Mouse (Mus musculus): Measurements from ENCODE around the gene Spon1. TPM values are rescaled to one million over a fixed set of nuclear protein-coding genes. Genes with fewer than 3 reads are reported as not detected.

Spon1 gene
- polyA plus RNA-seq, 1 experiment from 2014 or later = 64.3 TPM

DNA sequence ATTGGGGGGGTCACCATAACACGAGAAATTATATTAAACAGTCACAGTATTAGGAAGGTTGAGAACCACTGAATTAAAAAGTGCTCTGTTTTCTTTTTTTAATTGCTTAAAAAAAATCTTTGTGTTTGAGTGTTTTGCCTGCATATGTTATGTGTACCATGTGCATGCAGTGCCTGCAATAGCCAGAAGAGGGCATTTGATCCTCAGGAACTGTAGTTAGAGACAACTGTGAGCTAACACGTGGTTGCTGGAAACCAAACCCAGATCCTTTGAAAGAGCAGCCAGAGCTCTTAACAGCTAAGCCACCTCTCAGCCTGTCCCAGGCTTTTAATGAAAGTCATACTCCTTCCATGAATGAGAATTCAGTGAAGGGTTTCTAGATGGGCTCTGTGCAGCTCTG, 6.3 kb downstream of the Spon1 start:
- Histone ChIP-seq H3K4me1 (ENCODE audit: control insufficient read depth, insufficient read depth, low read depth, low read length) (no peaks in the 10 kb centered on the region), H3K9ac (ENCODE audit: low read depth, low read length) (no peak overlapping the region), H3K4me2 (ENCODE audit: low read length) (no peak overlapping the region), H3K4me3 (ENCODE audit: low read length) (no peak overlapping the region), H3K27me3 (replicated peaks; ENCODE audit: control insufficient read depth, insufficient read depth, low read length) (no peaks in the 10 kb centered on the region; the same call in 1 of the 2 replicates), H3K9me3 (ENCODE audit: control insufficient read depth, low read length) (peaks cover 2% of the 10 kb centered on the region), H3K27ac (ENCODE audit: low read depth, low read length) (no peak overlapping the region), H3K36me3 (ENCODE audit: control insufficient read depth, insufficient read depth, low read length) (no peaks in the 10 kb centered on the region)
- ATAC-seq = no peak
- 81% methylated on average over 2 of the region's 2 CpGs for WGBS

- peaks cover 2% of the 10 kb centered on the region for H3K9me3 ChIP-seq (ENCODE audit: control insufficient read depth, low read length)
- no peak for ATAC-seq
- H3K4me2 ChIP-seq (ENCODE audit: low read length) = no peak overlapping the region
Observed at GRCm38 (mm10) chr7:113773436-113773835, 7.6 kb downstream of the Spon1 start.

DNA sequence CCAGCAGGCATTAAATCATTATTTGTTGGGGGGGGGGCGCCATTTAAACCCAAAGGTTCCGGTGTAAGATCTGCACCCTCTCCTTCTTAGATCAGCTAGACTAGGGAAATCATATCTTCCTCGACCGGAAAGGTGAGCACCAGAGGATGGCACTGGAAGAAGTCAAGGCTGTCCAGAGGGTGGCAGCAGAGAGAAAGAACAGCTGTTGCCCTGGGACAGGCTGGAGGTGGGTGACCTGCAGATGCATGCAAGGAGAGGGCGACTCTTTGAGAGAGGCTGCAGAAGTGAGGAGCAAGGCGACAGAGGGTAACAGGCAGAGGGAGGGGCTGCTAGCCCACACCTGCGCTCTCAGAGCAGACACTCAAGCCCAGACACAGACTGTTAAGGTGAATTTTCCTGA, 8.2 kb downstream of the Spon1 start:
- 0 out of 2 replicates have a peak, but pooled peaks have one; percentile 37 for ATAC-seq
- no peak overlapping the region for H3K4me2 ChIP-seq (ENCODE audit: low read length)
- WGBS = 13% methylated on average over 7 of the region's 7 CpGs
- no peak overlapping the region for H3K27ac ChIP-seq (ENCODE audit: low read depth, low read length)
- H3K27me3 ChIP-seq (replicated peaks; ENCODE audit: control insufficient read depth, insufficient read depth, low read length) = no peaks in the 10 kb centered on the region
- H3K36me3 ChIP-seq (ENCODE audit: control insufficient read depth, insufficient read depth, low read length) = no peaks in the 10 kb centered on the region
- peaks cover 2% of the 10 kb centered on the region for H3K9me3 ChIP-seq (ENCODE audit: control insufficient read depth, low read length)
- H3K9ac ChIP-seq (ENCODE audit: low read depth, low read length) = no peak overlapping the region
- no peak overlapping the region for H3K4me3 ChIP-seq (ENCODE audit: low read length)
- no peaks in the 10 kb centered on the region for H3K4me1 ChIP-seq (ENCODE audit: control insufficient read depth, insufficient read depth, low read depth, low read length)

More at GRCm38 (mm10) chr7:113773436-113773835, 7.6 kb downstream of the Spon1 start:
- Histone ChIP-seq H3K27me3 (replicated peaks; ENCODE audit: control insufficient read depth, insufficient read depth, low read length) (no peaks in the 10 kb centered on the region), H3K4me3 (ENCODE audit: low read length) (no peak overlapping the region), H3K36me3 (ENCODE audit: control insufficient read depth, insufficient read depth, low read length) (no peaks in the 10 kb centered on the region), H3K9ac (ENCODE audit: low read depth, low read length) (no peak overlapping the region), H3K27ac (ENCODE audit: low read depth, low read length) (no peak overlapping the region), H3K4me1 (ENCODE audit: control insufficient read depth, insufficient read depth, low read depth, low read length) (no peaks in the 10 kb centered on the region)
- 56% methylated on average over 8 of the region's 8 CpGs for WGBS

DNA sequence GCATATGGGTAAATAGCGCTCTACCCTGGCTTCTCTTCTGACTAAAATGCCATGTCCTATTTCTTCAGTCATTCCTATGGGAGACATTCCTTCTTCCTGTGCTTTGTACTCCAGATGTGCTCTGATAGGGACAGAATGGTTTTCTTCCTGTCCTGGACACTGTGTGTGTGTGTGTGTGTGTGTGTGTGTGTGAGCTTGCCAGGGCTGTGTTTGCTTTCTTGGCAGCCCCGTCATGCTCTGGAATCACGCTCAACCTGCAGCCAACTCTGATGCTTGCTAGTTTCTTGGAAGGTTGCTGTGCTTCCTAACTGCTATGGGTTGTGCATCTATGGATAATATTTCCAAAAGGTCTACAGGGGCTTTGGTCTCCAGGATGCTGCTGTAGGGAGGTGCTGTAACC, 9.1 kb downstream of the Spon1 start:
- Histone ChIP-seq H3K27ac (ENCODE audit: low read depth, low read length) (no peak overlapping the region), H3K36me3 (ENCODE audit: control insufficient read depth, insufficient read depth, low read length) (no peaks in the 10 kb centered on the region), H3K4me1 (ENCODE audit: control insufficient read depth, insufficient read depth, low read depth, low read length) (no peaks in the 10 kb centered on the region), H3K9me3 (ENCODE audit: control insufficient read depth, low read length) (peaks cover 2% of the 10 kb centered on the region), H3K27me3 (replicated peaks; ENCODE audit: control insufficient read depth, insufficient read depth, low read length) (no peaks in the 10 kb centered on the region), H3K4me2 (ENCODE audit: low read length) (no peak overlapping the region), H3K4me3 (ENCODE audit: low read length) (no peak overlapping the region), H3K9ac (ENCODE audit: low read depth, low read length) (no peak overlapping the region)
- 75% methylated on average over 3 of the region's 3 CpGs for WGBS
- peak; percentile 17; the same call in 1 of the 2 replicates for ATAC-seq

DNA sequence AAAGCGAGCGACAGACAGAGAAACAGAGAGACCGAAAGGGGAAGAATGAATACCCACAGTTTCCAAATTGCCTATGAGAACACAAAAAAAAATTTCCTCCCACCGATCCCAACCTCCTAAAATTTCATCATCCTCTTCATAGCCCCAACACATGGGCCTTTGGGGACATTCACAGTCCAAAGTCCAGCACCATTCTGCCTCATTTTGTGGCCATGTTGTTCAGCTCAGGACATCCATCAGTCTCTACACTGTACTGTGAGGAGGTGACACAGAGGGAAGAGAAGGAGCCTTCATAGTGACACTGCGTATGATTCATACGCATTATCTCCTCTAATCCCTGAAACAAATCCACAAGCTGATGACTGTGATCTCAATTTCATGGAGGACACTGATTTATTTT, 12.7 kb downstream of the Spon1 start:
- ATAC-seq = no peak
- H3K9me3 ChIP-seq (ENCODE audit: control insufficient read depth, low read length) = no peaks in the 10 kb centered on the region
- H3K4me1 ChIP-seq (ENCODE audit: control insufficient read depth, insufficient read depth, low read depth, low read length) = no peaks in the 10 kb centered on the region
- no peak overlapping the region for H3K4me3 ChIP-seq (ENCODE audit: low read length)
- WGBS = 84% methylated on average over 6 of the region's 6 CpGs
- no peaks in the 10 kb centered on the region for H3K36me3 ChIP-seq (ENCODE audit: control insufficient read depth, insufficient read depth, low read length)
- no peak overlapping the region for H3K27ac ChIP-seq (ENCODE audit: low read depth, low read length)
- H3K27me3 ChIP-seq (replicated peaks; ENCODE audit: control insufficient read depth, insufficient read depth, low read length) = no peaks in the 10 kb centered on the region
- no peak overlapping the region for H3K4me2 ChIP-seq (ENCODE audit: low read length)
- no peak overlapping the region for H3K9ac ChIP-seq (ENCODE audit: low read depth, low read length)

DNA sequence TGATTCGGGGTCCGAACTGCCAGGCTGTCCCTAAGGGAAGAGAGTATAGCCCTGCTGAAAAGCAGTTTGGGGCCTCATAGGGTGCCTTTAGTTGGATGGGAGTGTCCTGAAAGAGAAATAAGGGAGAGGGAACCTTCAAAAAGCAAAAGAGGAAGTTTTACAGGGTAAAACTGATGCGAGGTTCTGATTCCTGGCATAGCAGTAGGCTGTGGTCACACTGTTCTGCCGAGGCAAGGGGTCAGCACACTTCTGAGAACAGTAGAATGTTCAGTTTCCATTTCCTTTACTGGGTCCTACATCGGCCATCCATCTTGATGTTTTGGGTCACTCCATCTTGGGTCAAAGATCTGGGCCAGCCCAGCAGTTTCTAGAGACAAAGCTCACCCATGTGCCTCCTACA, 14.5 kb downstream of the Spon1 start:
- Histone ChIP-seq H3K27me3 (replicated peaks; ENCODE audit: control insufficient read depth, insufficient read depth, low read length) (no peaks in the 10 kb centered on the region), H3K9ac (ENCODE audit: low read depth, low read length) (no peak overlapping the region), H3K36me3 (ENCODE audit: control insufficient read depth, insufficient read depth, low read length) (no peaks in the 10 kb centered on the region), H3K9me3 (ENCODE audit: control insufficient read depth, low read length) (no peaks in the 10 kb centered on the region), H3K4me1 (ENCODE audit: control insufficient read depth, insufficient read depth, low read depth, low read length) (no peaks in the 10 kb centered on the region), H3K27ac (ENCODE audit: low read depth, low read length) (no peak overlapping the region), H3K4me3 (ENCODE audit: low read length) (no peak overlapping the region), H3K4me2 (ENCODE audit: low read length) (no peak overlapping the region)
- WGBS = 90% methylated on average over 5 of the region's 5 CpGs
- no peak for ATAC-seq

DNA sequence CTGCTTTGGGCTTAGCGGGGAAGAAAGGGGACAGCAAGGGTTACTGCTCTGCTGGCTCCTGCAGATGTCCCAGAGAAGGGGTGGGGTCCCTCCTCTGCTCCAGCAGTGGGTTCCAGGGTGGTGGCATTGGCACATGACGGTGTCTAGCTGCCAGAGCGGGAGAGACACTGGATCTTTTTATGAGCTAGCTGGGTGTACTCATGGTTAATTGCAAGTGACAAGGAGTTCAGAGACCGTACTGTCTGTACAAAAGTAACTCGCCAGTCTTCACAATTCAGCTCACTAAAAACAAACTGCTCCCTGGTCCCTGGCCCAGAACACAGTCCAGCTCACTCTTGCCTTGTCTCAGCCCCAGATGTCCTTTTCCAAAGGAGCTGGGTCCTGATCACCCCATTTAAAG, 26.2 kb downstream of the Spon1 start:
- ATAC-seq = peak; percentile 61; the same call in 1 of the 2 replicates
- Histone ChIP-seq H3K27ac (ENCODE audit: low read depth, low read length) (no peak overlapping the region), H3K4me3 (ENCODE audit: low read length) (no peak overlapping the region), H3K9ac (ENCODE audit: low read depth, low read length) (no peak overlapping the region), H3K36me3 (ENCODE audit: control insufficient read depth, insufficient read depth, low read length) (no peaks in the 10 kb centered on the region), H3K27me3 (replicated peaks; ENCODE audit: control insufficient read depth, insufficient read depth, low read length) (no peaks in the 10 kb centered on the region), H3K4me2 (ENCODE audit: low read length) (no peak overlapping the region), H3K4me1 (ENCODE audit: control insufficient read depth, insufficient read depth, low read depth, low read length) (no peaks in the 10 kb centered on the region), H3K9me3 (ENCODE audit: control insufficient read depth, low read length) (no peaks in the 10 kb centered on the region)
- WGBS = 65% methylated on average over 5 of the region's 5 CpGs

GRCm38 (mm10) chr7:113792871-113793270, 27.1 kb downstream of the Spon1 start:
- 76% methylated on average over 3 of the region's 3 CpGs for WGBS
- Histone ChIP-seq H3K9ac (ENCODE audit: low read depth, low read length) (no peak overlapping the region), H3K4me2 (ENCODE audit: low read length) (no peak overlapping the region), H3K4me1 (ENCODE audit: control insufficient read depth, insufficient read depth, low read depth, low read length) (no peaks in the 10 kb centered on the region), H3K4me3 (ENCODE audit: low read length) (no peak overlapping the region), H3K9me3 (ENCODE audit: control insufficient read depth, low read length) (no peaks in the 10 kb centered on the region), H3K27me3 (replicated peaks; ENCODE audit: control insufficient read depth, insufficient read depth, low read length) (no peaks in the 10 kb centered on the region), H3K36me3 (ENCODE audit: control insufficient read depth, insufficient read depth, low read length) (no peaks in the 10 kb centered on the region), H3K27ac (ENCODE audit: low read depth, low read length) (no peak overlapping the region)
- ATAC-seq = no peak

- H3K27me3 ChIP-seq (replicated peaks; ENCODE audit: control insufficient read depth, insufficient read depth, low read length) = no peaks in the 10 kb centered on the region
- H3K4me2 ChIP-seq (ENCODE audit: low read length) = no peak overlapping the region
- 80% methylated on average over 5 of the region's 5 CpGs for WGBS
- no peak overlapping the region for H3K4me3 ChIP-seq (ENCODE audit: low read length)
- H3K9me3 ChIP-seq (ENCODE audit: control insufficient read depth, low read length) = no peaks in the 10 kb centered on the region
- no peak overlapping the region for H3K9ac ChIP-seq (ENCODE audit: low read depth, low read length)
- H3K4me1 ChIP-seq (ENCODE audit: control insufficient read depth, insufficient read depth, low read depth, low read length) = no peaks in the 10 kb centered on the region
- no peak for ATAC-seq
- H3K36me3 ChIP-seq (ENCODE audit: control insufficient read depth, insufficient read depth, low read length) = no peaks in the 10 kb centered on the region
- no peak overlapping the region for H3K27ac ChIP-seq (ENCODE audit: low read depth, low read length)
Observed at GRCm38 (mm10) chr7:113795209-113795608, 29.4 kb downstream of the Spon1 start.

DNA sequence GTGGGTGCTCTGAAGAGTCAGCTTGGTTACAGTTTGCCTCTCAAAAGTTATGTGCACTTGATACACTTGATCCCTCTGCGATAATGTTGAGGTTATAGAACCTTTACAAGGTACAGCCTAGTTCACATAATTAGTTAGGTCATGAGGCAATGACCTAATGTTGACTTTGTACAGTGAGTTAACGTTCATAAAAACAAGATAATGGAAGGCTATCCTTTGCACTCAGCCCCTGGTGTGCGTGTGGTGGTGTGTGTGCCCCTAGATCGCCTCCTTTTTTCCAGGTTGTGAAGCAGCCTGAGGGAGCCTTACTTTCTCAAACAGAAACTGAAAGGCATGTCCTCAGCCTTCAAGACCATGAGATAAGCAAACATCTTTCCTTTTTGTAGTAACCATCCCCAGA, 31.3 kb downstream of the Spon1 start:
- no peak overlapping the region for H3K4me2 ChIP-seq (ENCODE audit: low read length)
- no peaks in the 10 kb centered on the region for H3K36me3 ChIP-seq (ENCODE audit: control insufficient read depth, insufficient read depth, low read length)
- H3K4me3 ChIP-seq (ENCODE audit: low read length) = no peak overlapping the region
- 96% methylated on average over 4 of the region's 4 CpGs for WGBS
- no peaks in the 10 kb centered on the region for H3K9me3 ChIP-seq (ENCODE audit: control insufficient read depth, low read length)
- ATAC-seq = no peak
- H3K27me3 ChIP-seq (replicated peaks; ENCODE audit: control insufficient read depth, insufficient read depth, low read length) = no peaks in the 10 kb centered on the region
- no peak overlapping the region for H3K27ac ChIP-seq (ENCODE audit: low read depth, low read length)
- H3K9ac ChIP-seq (ENCODE audit: low read depth, low read length) = no peak overlapping the region
- no peaks in the 10 kb centered on the region for H3K4me1 ChIP-seq (ENCODE audit: control insufficient read depth, insufficient read depth, low read depth, low read length)

All from hindbrain, embryonic 16.5 days (tissue).